Mouse (Mus musculus): Measurements from ENCODE around the gene Atrnl1. TPM values are rescaled to one million over a fixed set of nuclear protein-coding genes. Genes with fewer than 3 reads are reported as not detected.

Atrnl1 gene
- polyA plus RNA-seq, 1 experiment, result 12.3 TPM

- TF ChIP-seq EP300 (IDR thresholded peaks at IDR 0.05; ENCODE audit: insufficient read depth, low read depth, low read length), result no peak
- TF ChIP-seq POLR2A (IDR thresholded peaks at IDR 0.05; ENCODE audit: insufficient read depth, low read length), result no peak
- TF ChIP-seq CTCF (IDR thresholded peaks at IDR 0.05; ENCODE audit: low read depth, low read length), result no peak
- Histone ChIP-seq H3K36me3 (ENCODE audit: control insufficient read depth, insufficient read depth, low read length, poor library complexity, severe bottlenecking) (no peaks in the 10 kb centered on the region), H3K4me1 (ENCODE audit: control insufficient read depth, insufficient read depth, low read length) (no peaks in the 10 kb centered on the region), H3K27ac (ENCODE audit: insufficient read depth, low read length) (no peak overlapping the region), H3K4me3 (ENCODE audit: low read depth, low read length) (no peak overlapping the region), H3K9ac (ENCODE audit: low read depth, poor library complexity, severe bottlenecking) (no peak overlapping the region), H3K27me3 (ENCODE audit: control insufficient read depth, insufficient read depth, low read length, poor library complexity, severe bottlenecking) (no peaks in the 10 kb centered on the region; the same call in 1 of the 2 replicates), H3K9me3 (replicated peaks; ENCODE audit: control insufficient read depth, insufficient read depth, low read length, poor library complexity, severe bottlenecking) (no peaks in the 10 kb centered on the region)
Observed at GRCm38 (mm10) chr19:58145521-58145920, 534.7 kb downstream of the Atrnl1 start.

- no peak for TF ChIP-seq EP300 (IDR thresholded peaks at IDR 0.05; ENCODE audit: insufficient read depth, low read depth, low read length)
- TF ChIP-seq CTCF (IDR thresholded peaks at IDR 0.05; ENCODE audit: low read depth, low read length), result no peak
- no peak for TF ChIP-seq POLR2A (IDR thresholded peaks at IDR 0.05; ENCODE audit: insufficient read depth, low read length)
- Histone ChIP-seq H3K27me3 (ENCODE audit: control insufficient read depth, insufficient read depth, low read length, poor library complexity, severe bottlenecking) (no peaks in the 10 kb centered on the region), H3K9me3 (replicated peaks; ENCODE audit: control insufficient read depth, insufficient read depth, low read length, poor library complexity, severe bottlenecking) (no peaks in the 10 kb centered on the region), H3K36me3 (ENCODE audit: control insufficient read depth, insufficient read depth, low read length, poor library complexity, severe bottlenecking) (no peaks in the 10 kb centered on the region), H3K4me1 (ENCODE audit: control insufficient read depth, insufficient read depth, low read length) (no peaks in the 10 kb centered on the region), H3K9ac (ENCODE audit: low read depth, poor library complexity, severe bottlenecking) (no peak overlapping the region), H3K27ac (ENCODE audit: insufficient read depth, low read length) (no peak overlapping the region), H3K4me3 (ENCODE audit: low read depth, low read length) (no peak overlapping the region)
Observed at GRCm38 (mm10) chr19:58151257-58151656, 540.4 kb downstream of the Atrnl1 start.

GRCm38 (mm10) chr19:58161569-58161968, 550.7 kb downstream of the Atrnl1 start:
- Histone ChIP-seq H3K9me3 (replicated peaks; ENCODE audit: control insufficient read depth, insufficient read depth, low read length, poor library complexity, severe bottlenecking) (no peaks in the 10 kb centered on the region), H3K4me1 (ENCODE audit: control insufficient read depth, insufficient read depth, low read length) (no peaks in the 10 kb centered on the region), H3K27ac (ENCODE audit: insufficient read depth, low read length) (no peak overlapping the region), H3K27me3 (ENCODE audit: control insufficient read depth, insufficient read depth, low read length, poor library complexity, severe bottlenecking) (no peaks in the 10 kb centered on the region), H3K36me3 (ENCODE audit: control insufficient read depth, insufficient read depth, low read length, poor library complexity, severe bottlenecking) (no peaks in the 10 kb centered on the region), H3K4me3 (ENCODE audit: low read depth, low read length) (no peak overlapping the region), H3K9ac (ENCODE audit: low read depth, poor library complexity, severe bottlenecking) (no peak overlapping the region)
- TF ChIP-seq CTCF (IDR thresholded peaks at IDR 0.05; ENCODE audit: low read depth, low read length) (no peak), EP300 (IDR thresholded peaks at IDR 0.05; ENCODE audit: insufficient read depth, low read depth, low read length) (no peak), POLR2A (IDR thresholded peaks at IDR 0.05; ENCODE audit: insufficient read depth, low read length) (no peak)

- Histone ChIP-seq H3K27ac (ENCODE audit: insufficient read depth, low read length) (no peak overlapping the region), H3K36me3 (ENCODE audit: control insufficient read depth, insufficient read depth, low read length, poor library complexity, severe bottlenecking) (no peaks in the 10 kb centered on the region), H3K9me3 (replicated peaks; ENCODE audit: control insufficient read depth, insufficient read depth, low read length, poor library complexity, severe bottlenecking) (no peaks in the 10 kb centered on the region), H3K9ac (ENCODE audit: low read depth, poor library complexity, severe bottlenecking) (no peak overlapping the region), H3K27me3 (ENCODE audit: control insufficient read depth, insufficient read depth, low read length, poor library complexity, severe bottlenecking) (no peaks in the 10 kb centered on the region), H3K4me3 (ENCODE audit: low read depth, low read length) (no peak overlapping the region), H3K4me1 (ENCODE audit: control insufficient read depth, insufficient read depth, low read length) (no peaks in the 10 kb centered on the region)
- TF ChIP-seq EP300 (IDR thresholded peaks at IDR 0.05; ENCODE audit: insufficient read depth, low read depth, low read length), result no peak
- TF ChIP-seq CTCF (IDR thresholded peaks at IDR 0.05; ENCODE audit: low read depth, low read length), result no peak
- no peak for TF ChIP-seq POLR2A (IDR thresholded peaks at IDR 0.05; ENCODE audit: insufficient read depth, low read length)
Observed at GRCm38 (mm10) chr19:58164896-58165634, 554.2 kb downstream of the Atrnl1 start.

- no peaks in the 10 kb centered on the region for H3K27me3 ChIP-seq (ENCODE audit: control insufficient read depth, insufficient read depth, low read length, poor library complexity, severe bottlenecking)
- no peak for TF ChIP-seq EP300 (IDR thresholded peaks at IDR 0.05; ENCODE audit: insufficient read depth, low read depth, low read length)
- TF ChIP-seq CTCF (IDR thresholded peaks at IDR 0.05; ENCODE audit: low read depth, low read length), result no peak
- TF ChIP-seq POLR2A (IDR thresholded peaks at IDR 0.05; ENCODE audit: insufficient read depth, low read length), result no peak
- H3K9ac ChIP-seq (ENCODE audit: low read depth, poor library complexity, severe bottlenecking), result no peak overlapping the region
- no peaks in the 10 kb centered on the region for H3K36me3 ChIP-seq (ENCODE audit: control insufficient read depth, insufficient read depth, low read length, poor library complexity, severe bottlenecking)
- H3K9me3 ChIP-seq (replicated peaks; ENCODE audit: control insufficient read depth, insufficient read depth, low read length, poor library complexity, severe bottlenecking), result no peaks in the 10 kb centered on the region
- H3K4me3 ChIP-seq (ENCODE audit: low read depth, low read length), result no peak overlapping the region
- H3K4me1 ChIP-seq (ENCODE audit: control insufficient read depth, insufficient read depth, low read length), result no peaks in the 10 kb centered on the region
- no peak overlapping the region for H3K27ac ChIP-seq (ENCODE audit: insufficient read depth, low read length)
Observed at GRCm38 (mm10) chr19:58165635-58166015, 554.8 kb downstream of the Atrnl1 start.

- Histone ChIP-seq H3K9ac (ENCODE audit: low read depth, poor library complexity, severe bottlenecking) (no peak overlapping the region), H3K27me3 (ENCODE audit: control insufficient read depth, insufficient read depth, low read length, poor library complexity, severe bottlenecking) (no peaks in the 10 kb centered on the region), H3K36me3 (ENCODE audit: control insufficient read depth, insufficient read depth, low read length, poor library complexity, severe bottlenecking) (no peaks in the 10 kb centered on the region), H3K9me3 (replicated peaks; ENCODE audit: control insufficient read depth, insufficient read depth, low read length, poor library complexity, severe bottlenecking) (no peaks in the 10 kb centered on the region), H3K4me3 (ENCODE audit: low read depth, low read length) (no peak overlapping the region), H3K4me1 (ENCODE audit: control insufficient read depth, insufficient read depth, low read length) (no peaks in the 10 kb centered on the region), H3K27ac (ENCODE audit: insufficient read depth, low read length) (no peak overlapping the region)
- TF ChIP-seq EP300 (IDR thresholded peaks at IDR 0.05; ENCODE audit: insufficient read depth, low read depth, low read length), result no peak
- TF ChIP-seq POLR2A (IDR thresholded peaks at IDR 0.05; ENCODE audit: insufficient read depth, low read length), result no peak
- no peak for TF ChIP-seq CTCF (IDR thresholded peaks at IDR 0.05; ENCODE audit: low read depth, low read length)
Observed at GRCm38 (mm10) chr19:58166147-58166546, 555.3 kb downstream of the Atrnl1 start.
